Mouse (Mus musculus) liver, postnatal 0 days (tissue): ENCODE results near the gene Mllt11.

ENCODE experiments used
- CTCF ChIP-seq: sonication (generic); IDR thresholded peaks from 2 replicates; pipeline ENCODE4 v1.5.1; 2016; ENCODE audit warnings: antibody characterized with exemption, low read depth
- EP300 ChIP-seq: IDR thresholded peaks from 2 replicates; pipeline ENCODE4 v1.6.1; 2016; ENCODE audit warnings: antibody characterized with exemption, low read depth, mild to moderate bottlenecking

GRCm38 (mm10) chr3:95177583-95177982 is 54.4 kb downstream of the Mllt11 start:
- no peak for TF ChIP-seq CTCF
- no peak for TF ChIP-seq EP300
